Mouse (Mus musculus): ENCODE measurements around the gene Prmt3. TPM values are rescaled to one million over a fixed set of nuclear protein-coding genes. Genes with fewer than 3 reads are reported as not detected.

The Prmt3 gene
- polyA plus RNA-seq, 1 experiment: 22.8 TPM

DNA sequence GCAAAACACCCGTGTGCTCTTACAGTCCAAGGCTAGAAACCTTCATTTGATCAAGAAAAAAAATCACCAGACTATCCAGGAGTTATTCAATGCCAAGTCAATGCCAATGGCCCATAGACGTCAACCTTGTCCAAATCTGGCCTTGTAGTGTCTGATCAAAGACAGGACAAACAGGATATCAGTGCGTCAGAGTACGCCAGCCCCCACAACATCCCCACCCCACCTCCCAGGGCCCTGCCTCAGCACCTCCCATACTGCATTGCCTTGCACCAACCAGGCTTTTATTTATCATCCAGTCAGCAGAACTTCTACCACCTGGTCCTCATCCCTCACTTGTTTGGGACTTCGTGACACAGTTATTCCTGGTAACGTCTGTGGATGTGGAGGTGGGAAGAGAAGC lies 117.2 kb downstream of the Prmt3 start:
- Histone ChIP-seq H3K27me3 (replicated peaks) (peaks cover 2% of the 10 kb centered on the region), H3K4me3 (replicated peaks) (no peak overlapping the region), H3K4me1 (no peaks in the 10 kb centered on the region), H3K36me3 (replicated peaks; ENCODE audit: low read length) (no peaks in the 10 kb centered on the region), H3K9me3 (no peaks in the 10 kb centered on the region)
- no peak for TF ChIP-seq GATA1 (IDR thresholded peaks at IDR 0.05; ENCODE audit: borderline replicate concordance, low read length)
- TF ChIP-seq FLI1 (IDR thresholded peaks at IDR 0.05; ENCODE audit: low read length): no peak

DNA sequence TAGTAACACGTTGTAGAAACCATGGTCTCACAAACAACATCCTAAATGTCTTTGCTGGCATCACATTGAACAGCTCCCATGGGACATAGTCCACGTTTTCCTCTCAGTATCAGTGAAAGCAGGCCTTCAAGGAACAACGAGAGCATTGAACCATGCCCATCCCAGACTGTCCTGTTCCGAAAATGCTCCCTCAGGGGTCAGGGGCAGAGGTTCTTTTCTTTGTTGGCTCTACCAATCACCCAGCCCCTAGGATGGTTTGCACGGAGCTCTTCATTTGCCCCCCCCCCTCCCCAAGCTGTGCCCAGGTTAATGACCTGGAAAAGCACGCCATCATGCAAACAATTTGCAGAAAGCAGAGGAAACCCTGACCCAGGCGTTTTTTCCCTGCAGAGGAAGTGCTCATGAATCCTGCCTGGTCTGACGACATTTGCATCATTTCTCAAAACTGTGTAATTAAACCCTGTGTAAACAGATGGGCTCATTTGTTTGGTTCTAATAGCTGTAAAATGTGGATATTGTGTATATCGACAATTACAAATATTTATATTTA lies 123.9 kb downstream of the Prmt3 start:
- H3K36me3 ChIP-seq (replicated peaks; ENCODE audit: low read length): no peaks in the 10 kb centered on the region
- H3K4me3 ChIP-seq (replicated peaks): no peak overlapping the region
- TF ChIP-seq GATA1 (IDR thresholded peaks at IDR 0.05; ENCODE audit: borderline replicate concordance, low read length) (no peak), FLI1 (IDR thresholded peaks at IDR 0.05; ENCODE audit: low read length) (no peak)
- no peaks in the 10 kb centered on the region for H3K9me3 ChIP-seq
- no peaks in the 10 kb centered on the region for H3K4me1 ChIP-seq
- peaks cover 25% of the 10 kb centered on the region for H3K27me3 ChIP-seq (replicated peaks)

GRCm38 (mm10) chr7:49907191-49908171 lies 129.3 kb downstream of the Prmt3 start:
- TF ChIP-seq GATA1 (IDR thresholded peaks at IDR 0.05; ENCODE audit: borderline replicate concordance, low read length): no peak
- no peak for TF ChIP-seq FLI1 (IDR thresholded peaks at IDR 0.05; ENCODE audit: low read length)
- peak overlapping the region; percentile 46 for H3K4me3 ChIP-seq (replicated peaks)
- no peaks in the 10 kb centered on the region for H3K36me3 ChIP-seq (replicated peaks; ENCODE audit: low read length)

More at GRCm38 (mm10) chr7:49907191-49908171, 129.3 kb downstream of the Prmt3 start:
- Histone ChIP-seq H3K4me1 (peaks cover 8% of the 10 kb centered on the region; the same call in 1 of the 2 replicates), H3K27me3 (replicated peaks) (peaks cover 73% of the 10 kb centered on the region), H3K9me3 (peaks cover 15% of the 10 kb centered on the region; the same call in 1 of the 2 replicates)

Other genes with a start within 250 kb of the Prmt3 start
- gene Dbx1, start 141.5 kb upstream of the Prmt3 start, polyA plus RNA-seq (2012; ENCODE audit: insufficient read depth, low replicate concordance): not detected in 2 replicates
- gene Htatip2, start 19.2 kb upstream of the Prmt3 start, polyA plus RNA-seq (2012; ENCODE audit: insufficient read depth, low replicate concordance): 4.1 and 9.6 TPM in 2 replicates
- gene Slc6a5, start 131.8 kb downstream of the Prmt3 start, polyA plus RNA-seq (2012; ENCODE audit: insufficient read depth, low replicate concordance): not detected in 2 replicates
- not detected in 2 replicates for gene Nell1, start 196.5 kb downstream of the Prmt3 start, polyA plus RNA-seq (2012; ENCODE audit: insufficient read depth, low replicate concordance)